Mouse (Mus musculus) adrenal gland, postnatal 10 days (tissue): ENCODE measurements around the gene Ahsa2. TPM values are rescaled to one million over a fixed set of nuclear protein-coding genes. Genes with fewer than 3 reads are reported as not detected.
"Not testable (repeated sequence)": the region's sequence is repeated elsewhere in the genome, so short reads cannot be mapped to it uniquely, and the experiment has no call there.

Experiments used
- DNase-seq: peaks from one replicate; pipeline ENCODE4 v3.0.0; 2021; ENCODE audit warnings: mixed read lengths
- long read RNA-seq, 2 experiments: library from polyadenylated mRNA; stranded (forward); transcript quantifications; one replicate each; pipeline ENCODE4 v2.0.0; 2021
- microRNA-seq: library from miRNA; unstranded; fragments of <30 nt; microRNA quantifications from one replicate; pipeline ENCODE4 v1.2.0, GENCODE M21; 2021
- total RNA-seq, 2 experiments: library from RNA; stranded (reverse); gene quantifications; 2 replicates each; pipeline ENCODE4 v1.2.3; 2021

Ahsa2 gene
- 10 to 100 TPM; 39.5 to 41.6 TPM for total RNA-seq
- long read RNA-seq, experiment 1, transcript Ahsa2-201 (9 exons, 3,023 nt), result major isoform, 30 of 49 reads
- long read RNA-seq, experiment 1, partial matches to known transcripts, result 1 of 49 reads
- long read RNA-seq, experiment 1, other reads (novel, unspliced or antisense), result 14 of 49 reads
- long read RNA-seq, experiment 2, transcript Ahsa2-201 (9 exons, 3,023 nt), result major isoform, 15 of 26 reads
- long read RNA-seq, experiment 2, partial matches to known transcripts, result 0 of 26 reads
- long read RNA-seq, experiment 2, other reads (novel, unspliced or antisense), result 10 of 26 reads

GRCm38 (mm10) chr11:23497718-23498509, at the start of gene Ahsa2:
Gene Ahsa2 (minus strand): TSS chr11:23498030.
- DNase-seq, result peak; percentile 100

- no peak for DNase-seq
These were observed 39.6 kb upstream of the Ahsa2 start for GRCm38 (mm10) chr11:23537446-23537845.

GRCm38 (mm10) chr11:23520473-23521205, 22.8 kb upstream of the Ahsa2 start, which contains the start of gene 1700093K21Rik:
Gene 1700093K21Rik (minus strand): TSS chr11:23521155.
- no peak for DNase-seq

- no peak for DNase-seq
These were observed 21.2 kb upstream of the Ahsa2 start for GRCm38 (mm10) chr11:23518981-23519380.

DNA sequence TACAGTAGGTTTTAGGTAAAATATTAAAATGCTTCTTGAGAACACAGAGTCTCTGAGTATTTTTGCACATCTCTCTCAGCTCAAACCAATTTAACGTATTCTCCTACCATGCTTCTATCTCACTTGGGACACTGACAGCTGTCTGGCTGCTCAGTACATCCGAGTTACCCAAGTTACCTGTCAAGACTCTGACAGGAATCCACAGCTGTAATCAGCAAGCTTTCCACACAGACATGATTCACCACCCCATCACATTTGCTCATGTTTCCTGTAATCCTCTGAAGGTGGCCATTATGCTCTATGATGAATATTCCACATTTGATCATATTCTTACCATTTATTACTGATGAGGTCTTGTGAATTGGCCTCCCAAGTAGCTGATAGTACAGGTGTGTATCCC, 17.5 kb upstream of the Ahsa2 start:
- no peak for DNase-seq

DNA sequence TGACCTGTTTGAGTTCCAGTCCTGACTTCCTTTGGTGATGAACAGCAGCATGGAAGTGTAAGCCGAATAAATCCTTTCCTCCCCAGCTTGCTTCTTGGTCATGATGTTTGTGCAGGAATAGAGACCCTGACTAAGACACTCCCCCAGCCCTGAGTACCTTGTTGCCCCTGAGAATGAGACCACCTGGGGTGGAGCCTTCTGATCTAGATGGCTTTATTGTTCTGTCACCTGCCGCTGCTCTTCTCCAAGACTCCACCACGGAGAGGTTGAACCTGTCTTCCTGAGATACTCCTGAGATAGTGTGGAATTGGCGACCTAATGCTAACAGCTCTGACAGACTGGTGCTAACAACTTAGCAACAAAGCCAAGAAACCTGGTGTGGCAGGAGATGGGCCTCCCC, 17.0 kb upstream of the Ahsa2 start:
- DNase-seq, result not testable (repeated sequence)

- DNase-seq, result not testable (repeated sequence)
These were observed 7.0 kb upstream of the Ahsa2 start for GRCm38 (mm10) chr11:23504801-23505200.

- no peak for DNase-seq
These were observed 779 bp upstream of the Ahsa2 start for GRCm38 (mm10) chr11:23498609-23499008.

DNA sequence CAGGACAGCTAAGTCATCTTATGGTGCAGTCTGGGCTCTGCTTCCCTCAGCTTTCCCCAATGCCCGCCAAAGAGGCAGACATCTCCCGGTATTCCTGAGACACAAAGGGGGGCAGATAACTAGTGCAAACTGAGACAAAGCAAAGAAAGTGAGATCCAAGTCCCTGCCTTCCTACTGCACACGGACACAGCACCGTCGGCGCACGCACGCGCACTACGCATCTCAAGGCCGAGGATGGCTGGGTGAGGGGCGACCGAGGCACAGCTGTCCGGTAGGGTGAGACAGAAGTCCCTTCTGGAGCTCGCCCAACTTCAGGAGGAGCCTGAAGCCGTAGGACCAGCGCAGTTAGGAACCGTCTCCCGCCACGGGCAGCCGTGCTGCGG, 504 bp downstream of the Ahsa2 start:
- peak; percentile 80 for DNase-seq

GRCm38 (mm10) chr11:23496661-23497060, 1.2 kb downstream of the Ahsa2 start:
- no peak for DNase-seq

GRCm38 (mm10) chr11:23495231-23495630, 2.6 kb downstream of the Ahsa2 start:
- DNase-seq, result no peak

- DNase-seq, result no peak
These were observed 5.6 kb downstream of the Ahsa2 start for GRCm38 (mm10) chr11:23492048-23492790.

DNA sequence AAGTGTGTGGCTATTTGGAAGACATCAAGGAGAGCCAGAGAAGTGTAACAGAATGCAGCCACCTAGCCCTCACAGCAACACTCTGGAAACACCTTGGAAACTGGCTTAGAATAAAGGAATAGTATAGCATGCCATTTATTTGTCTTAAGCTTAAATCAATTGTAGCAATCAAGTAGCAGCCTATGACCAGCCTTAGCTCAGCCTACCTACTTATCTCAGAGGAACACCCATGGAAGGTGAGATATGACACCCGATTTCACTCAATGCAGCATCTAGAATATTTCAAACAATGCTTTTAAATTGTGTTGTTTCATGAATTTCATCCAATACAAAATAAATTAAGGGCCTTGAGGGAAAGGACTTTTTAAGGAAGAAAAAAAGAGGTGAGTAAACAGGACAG, 7.9 kb downstream of the Ahsa2 start:
- DNase-seq, result no peak

DNA sequence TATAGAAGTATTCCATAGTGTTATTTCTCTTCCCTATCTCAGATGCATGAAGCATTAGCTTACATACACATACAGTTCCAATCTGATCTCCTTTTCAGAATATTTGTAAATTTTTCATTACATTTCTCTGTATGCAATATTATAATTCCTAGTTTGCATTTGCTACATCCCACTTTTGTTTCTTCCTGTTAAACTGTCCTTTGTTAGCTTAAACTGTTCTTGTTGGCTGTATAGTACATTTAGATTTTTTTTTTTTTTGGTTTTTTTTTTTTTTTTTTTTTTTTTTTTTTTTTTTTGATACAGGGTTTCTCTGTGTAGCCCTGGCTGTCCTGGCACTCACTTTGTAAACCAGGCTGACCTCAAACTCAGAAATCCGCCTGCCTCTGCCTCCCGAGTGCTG, 32.0 kb downstream of the Ahsa2 start:
- DNase-seq, result not testable (repeated sequence)

Small RNA genes lying within 50 kb of the gene (microRNA-seq; reads per million reads assigned to microRNA genes)
- gene Gm47279, result 1.4 reads per million

Other genes with a start within 250 kb of the Ahsa2 start
- gene Xpo1, start 242.0 kb downstream of the Ahsa2 start, total RNA-seq, result 10 to 100 TPM; 61.9 to 70.0 TPM
- gene Usp34, start 191.1 kb downstream of the Ahsa2 start, total RNA-seq, result 10 to 100 TPM; 48.2 to 63.2 TPM
- under 1 TPM in 1 of 2 experiments, not detected in 1; 0.36 TPM for gene 1700093K21Rik, start 23.1 kb upstream of the Ahsa2 start, total RNA-seq
- gene 0610010F05Rik, start 135.6 kb upstream of the Ahsa2 start, total RNA-seq, result 10 to 100 TPM; 16.3 to 17.9 TPM
- gene Pus10, start 167.6 kb upstream of the Ahsa2 start, total RNA-seq, result 10 to 100 TPM; 23.2 to 28.7 TPM
- 10 to 100 TPM; 56.8 to 59.9 TPM for gene Pex13, start 167.9 kb upstream of the Ahsa2 start, total RNA-seq